Mouse (Mus musculus) forebrain, embryonic 16.5 days (tissue): ENCODE measurements around the gene Foxf1. TPM values are rescaled to one million over a fixed set of nuclear protein-coding genes. Genes with fewer than 3 reads are reported as not detected.

Experiments used
- ATAC-seq: fragments of 200-750 bp; cut with Nextera tagmentation; 2 replicates; pipeline ENCODE4 v1.8.0; 2017; ENCODE audit warnings: mild to moderate bottlenecking, moderate library complexity
- H3K27ac ChIP-seq: fragments of 300-500 bp; sonication (generic); 2 replicates; pipeline ENCODE4 v1.5.1; 2014; ENCODE audit warnings: low read length, control low read depth
- H3K27me3 ChIP-seq: fragments of 300-500 bp; sonication (generic); replicated peaks from 2 replicates; pipeline ENCODE4 v1.6.1; 2014; ENCODE audit warnings: low read length; ENCODE audit not compliant: control insufficient read depth, insufficient read depth
- H3K36me3 ChIP-seq: fragments of 300-500 bp; sonication (generic); 2 replicates; pipeline ENCODE4 v1.6.1; 2014; ENCODE audit not compliant: control insufficient read depth, insufficient read depth
- H3K4me1 ChIP-seq: fragments of 300-500 bp; sonication (generic); replicated peaks from 2 replicates; pipeline ENCODE4 v1.6.1; 2014; ENCODE audit warnings: low read length; ENCODE audit not compliant: control insufficient read depth, insufficient read depth
- H3K4me2 ChIP-seq: fragments of 300-500 bp; sonication (generic); 2 replicates; pipeline ENCODE4 v1.6.1; 2014; ENCODE audit warnings: mild to moderate bottlenecking, low read length, control low read depth
- H3K4me3 ChIP-seq: fragments of 300-500 bp; sonication (generic); replicated peaks from 2 replicates; pipeline ENCODE4 v1.5.1; 2014; ENCODE audit warnings: mild to moderate bottlenecking, low read length, control low read depth
- H3K9ac ChIP-seq: fragments of 300-500 bp; sonication (generic); replicated peaks from 2 replicates; pipeline ENCODE4 v1.6.1; 2014; ENCODE audit warnings: low read depth, low read length, control low read depth
- H3K9me3 ChIP-seq: fragments of 300-500 bp; sonication (generic); 2 replicates; pipeline ENCODE4 v1.6.1; 2016; ENCODE audit warnings: low read length; ENCODE audit not compliant: control insufficient read depth
- WGBS: fragments of 180-500 bp; shearing (Covaris S2); extraction: QIAGEN DNeasy Blood & Tissue Kit; methylation state at CpG from one replicate; pipeline ENCODE4 v1.1.7; 2014; 5-methylcytosine and 5-hydroxymethylcytosine counted together
- polyA plus RNA-seq: library from polyadenylated mRNA; unstranded; fragments of >200 nt; fragmentation: Nextera tagmentation; extraction: Ambion mirVana; gene quantifications from 2 replicates; pipeline ENCODE4 v1.2.1, GENCODE M21; 2015

Foxf1 gene
- polyA plus RNA-seq, 1 experiment from 2014 or later = 0.91 TPM

DNA sequence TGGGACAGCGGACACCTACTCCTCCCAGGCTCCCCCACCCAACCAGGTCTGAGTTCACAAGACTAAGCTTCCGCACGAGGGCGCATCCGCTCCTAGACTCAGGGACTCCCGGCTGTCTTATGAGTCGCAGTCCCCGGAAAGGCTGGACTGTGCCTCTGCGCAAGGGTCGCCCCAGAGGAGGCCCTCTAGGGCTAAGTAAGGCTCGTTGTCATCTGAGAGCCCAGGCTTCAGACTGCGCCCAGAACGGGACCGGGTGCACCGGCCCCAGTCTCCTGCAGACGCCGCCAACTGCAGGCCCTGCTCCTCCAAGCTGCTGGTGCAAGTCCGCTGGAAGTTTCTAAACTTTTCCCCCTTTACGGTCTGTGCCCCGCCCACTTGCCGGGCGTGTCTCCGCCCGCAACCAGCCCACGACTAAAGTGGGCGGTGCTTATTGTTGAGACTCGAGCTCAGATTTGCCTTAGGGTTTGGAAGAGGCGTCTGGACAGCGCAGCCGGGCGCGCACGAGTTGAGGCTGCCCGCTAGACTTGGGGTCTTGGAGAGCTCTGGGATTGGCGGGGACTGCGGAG, 41.2 kb downstream of the Foxf1 start:
- 0 out of 2 replicates have a peak, but pooled peaks cover 2% of the 10 kb centered on the region for H3K9me3 ChIP-seq
- peak overlapping the region; percentile 32 for H3K4me2 ChIP-seq
- no peaks in the 10 kb centered on the region for H3K36me3 ChIP-seq
- ATAC-seq = peak; percentile 62
- peaks cover 88% of the 10 kb centered on the region for H3K27me3 ChIP-seq
- peak overlapping the region; percentile 15; the same call in 1 of the 2 replicates for H3K4me3 ChIP-seq
- WGBS = under 1% methylated on average over 36 of the region's 36 CpGs
- no peak overlapping the region for H3K9ac ChIP-seq
- no peak overlapping the region for H3K27ac ChIP-seq
- peaks cover 21% of the 10 kb centered on the region for H3K4me1 ChIP-seq

- H3K4me2 ChIP-seq = no peak overlapping the region
- WGBS = 4% methylated on average over 6 of the region's 6 CpGs
- no peak overlapping the region for H3K4me3 ChIP-seq
Measured at GRCm38 (mm10) chr8:121126191-121126590, 42.0 kb downstream of the Foxf1 start.

DNA sequence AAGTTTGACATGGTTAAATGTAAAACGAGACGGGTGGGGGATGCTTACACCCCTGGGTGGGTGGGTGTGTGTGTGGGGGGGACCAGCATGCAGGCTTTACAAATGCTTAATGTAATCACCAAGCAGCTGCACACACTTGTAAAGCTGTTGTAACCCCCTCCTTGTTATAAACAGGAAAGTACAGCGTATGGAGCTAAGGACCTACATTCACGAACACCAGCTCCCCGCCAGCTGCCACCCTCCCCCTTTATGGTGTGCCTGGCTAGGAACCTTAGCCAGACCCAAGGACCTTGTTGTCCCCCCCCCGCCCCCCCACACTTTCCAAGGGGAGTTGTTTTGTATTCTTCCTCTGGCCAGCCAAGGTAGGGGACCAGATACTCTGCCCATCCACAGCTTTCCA, 42.5 kb downstream of the Foxf1 start:
- H3K9me3 ChIP-seq = 0 out of 2 replicates have a peak, but pooled peaks cover 2% of the 10 kb centered on the region

More at GRCm38 (mm10) chr8:121126191-121126590, 42.0 kb downstream of the Foxf1 start:
- Histone ChIP-seq H3K9ac (no peak overlapping the region), H3K9me3 (0 out of 2 replicates have a peak, but pooled peaks cover 2% of the 10 kb centered on the region), H3K36me3 (no peaks in the 10 kb centered on the region), H3K27ac (no peak overlapping the region), H3K4me1 (peaks cover 21% of the 10 kb centered on the region), H3K27me3 (peaks cover 87% of the 10 kb centered on the region)
- no peak for ATAC-seq

GRCm38 (mm10) chr8:121127291-121127701, 43.1 kb downstream of the Foxf1 start:
- no peak for ATAC-seq
- WGBS = under 1% methylated on average over 11 of the region's 11 CpGs
- no peaks in the 10 kb centered on the region for H3K36me3 ChIP-seq

More for the DNA sequence above, 42.5 kb downstream of the Foxf1 start:
- Histone ChIP-seq H3K27ac (no peak overlapping the region), H3K9ac (no peak overlapping the region), H3K4me3 (no peak overlapping the region), H3K4me2 (no peak overlapping the region), H3K36me3 (no peaks in the 10 kb centered on the region), H3K4me1 (peaks cover 21% of the 10 kb centered on the region), H3K27me3 (peaks cover 87% of the 10 kb centered on the region)
- WGBS = 2% methylated on average over 5 of the region's 6 CpGs
- no peak for ATAC-seq

DNA sequence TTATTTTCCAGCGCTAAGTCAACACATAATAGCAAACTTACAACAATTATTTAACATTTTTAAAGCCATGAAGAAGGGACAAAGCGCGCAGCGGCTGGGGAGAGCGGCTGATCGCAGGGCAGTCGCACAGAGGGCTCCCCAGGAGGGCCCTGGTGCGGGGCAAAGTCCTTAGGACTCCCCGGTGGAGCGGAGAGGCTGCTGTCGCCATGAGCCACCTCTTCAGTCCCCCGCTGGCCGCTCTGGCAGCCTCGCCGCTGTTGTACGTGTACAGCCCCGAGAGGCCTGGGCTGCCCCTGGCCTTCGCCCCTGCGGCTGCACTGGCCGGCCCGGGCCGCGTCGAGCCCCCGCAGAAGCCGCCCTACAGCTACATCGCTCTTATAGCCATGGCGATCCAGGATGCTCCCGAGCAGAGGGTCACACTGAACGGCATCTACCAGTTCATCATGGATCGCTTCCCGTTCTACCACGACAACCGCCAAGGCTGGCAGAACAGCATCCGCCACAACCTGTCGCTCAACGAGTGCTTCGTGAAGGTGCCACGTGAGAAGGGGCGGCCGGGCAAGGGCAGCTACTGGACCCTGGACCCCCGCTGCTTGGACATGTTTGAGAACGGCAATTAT, 43.7 kb downstream of the Foxf1 start, which contains the start of gene Foxl1:
Gene Foxl1, plus strand, starts transcription at position 185 of the 620 bp plus-strand sequence.
- Histone ChIP-seq H3K9ac (no peak within 1 kb of the TSS), H3K4me3 (0 out of 2 replicates have a peak within 1 kb of the TSS, but pooled peaks have one; percentile 4), H3K36me3 (no peaks in the 10 kb centered on the region), H3K27ac (no peak within 1 kb of the TSS), H3K9me3 (0 out of 2 replicates have a peak, but pooled peaks cover 2% of the 10 kb centered on the region), H3K4me2 (peak within 1 kb of the TSS; percentile 26; the same call in 1 of the 2 replicates), H3K27me3 (peaks cover 82% of the 10 kb centered on the region), H3K4me1 (peaks cover 21% of the 10 kb centered on the region)
- WGBS = 1% methylated on average over 43 of the region's 43 CpGs
- ATAC-seq = no peak

More at GRCm38 (mm10) chr8:121127291-121127701, 43.1 kb downstream of the Foxf1 start:
- peaks cover 87% of the 10 kb centered on the region for H3K27me3 ChIP-seq
- no peak overlapping the region for H3K9ac ChIP-seq
- no peak overlapping the region for H3K4me2 ChIP-seq
- H3K27ac ChIP-seq = no peak overlapping the region
- H3K4me1 ChIP-seq = peaks cover 21% of the 10 kb centered on the region
- 0 out of 2 replicates have a peak, but pooled peaks cover 2% of the 10 kb centered on the region for H3K9me3 ChIP-seq
- H3K4me3 ChIP-seq = no peak overlapping the region

DNA sequence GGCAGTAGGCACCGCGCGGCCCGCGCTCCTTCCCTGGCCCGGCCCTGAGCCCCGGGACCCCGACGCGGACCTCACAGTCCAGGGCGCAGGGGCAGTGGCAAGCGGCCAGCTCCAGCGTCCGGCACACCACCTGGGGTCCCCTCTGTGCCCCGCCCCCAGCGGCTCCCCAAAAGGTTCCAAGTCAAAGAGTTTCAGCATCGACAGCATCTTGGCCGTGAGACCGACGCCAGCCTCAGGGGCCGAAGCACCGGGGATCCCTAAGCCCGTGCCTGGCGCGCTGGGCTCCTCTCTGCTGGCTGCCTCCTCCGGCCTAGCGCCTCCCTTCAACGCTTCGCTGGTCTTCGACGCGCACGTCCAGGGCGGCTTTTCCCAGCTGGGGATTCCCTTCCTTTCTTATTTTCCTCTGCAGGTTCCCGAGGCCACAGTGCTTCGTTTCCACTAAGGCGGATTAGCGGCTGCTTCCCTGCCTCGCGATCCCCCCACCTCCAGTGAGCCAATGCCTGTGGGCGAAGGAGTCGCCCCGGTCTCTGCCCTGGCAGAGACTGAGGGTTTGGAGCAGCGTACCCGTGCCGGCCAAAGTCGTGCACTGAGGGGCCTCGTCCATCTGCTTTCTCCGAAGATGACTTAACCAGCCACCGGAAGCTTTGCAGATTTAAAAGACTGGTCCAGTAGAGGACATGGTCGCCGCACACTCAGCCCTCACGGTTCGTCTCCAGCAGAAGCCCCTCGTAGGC, 44.5 kb downstream of the Foxf1 start:
- 0 out of 2 replicates have a peak, but pooled peaks cover 2% of the 10 kb centered on the region for H3K9me3 ChIP-seq
- H3K4me3 ChIP-seq = 0 out of 2 replicates have a peak overlapping the region, but pooled peaks have one; percentile 4
- H3K27ac ChIP-seq = no peak overlapping the region
- H3K4me2 ChIP-seq = peak overlapping the region; percentile 26; the same call in 1 of the 2 replicates
- H3K36me3 ChIP-seq = no peaks in the 10 kb centered on the region
- no peak for ATAC-seq
- WGBS = under 1% methylated on average over 55 of the region's 55 CpGs
- no peak overlapping the region for H3K9ac ChIP-seq
- H3K27me3 ChIP-seq = peaks cover 74% of the 10 kb centered on the region
- H3K4me1 ChIP-seq = peaks cover 21% of the 10 kb centered on the region

GRCm38 (mm10) chr8:121129265-121129940, 45.2 kb downstream of the Foxf1 start:
- H3K27me3 ChIP-seq = peaks cover 67% of the 10 kb centered on the region
- H3K4me3 ChIP-seq = no peak overlapping the region
- no peak for ATAC-seq
- no peaks in the 10 kb centered on the region for H3K36me3 ChIP-seq
- H3K9ac ChIP-seq = no peak overlapping the region
- no peak overlapping the region for H3K4me2 ChIP-seq
- peaks cover 21% of the 10 kb centered on the region for H3K4me1 ChIP-seq
- H3K9me3 ChIP-seq = no peaks in the 10 kb centered on the region
- WGBS = 12% methylated on average over 16 of the region's 16 CpGs
- H3K27ac ChIP-seq = no peak overlapping the region

DNA sequence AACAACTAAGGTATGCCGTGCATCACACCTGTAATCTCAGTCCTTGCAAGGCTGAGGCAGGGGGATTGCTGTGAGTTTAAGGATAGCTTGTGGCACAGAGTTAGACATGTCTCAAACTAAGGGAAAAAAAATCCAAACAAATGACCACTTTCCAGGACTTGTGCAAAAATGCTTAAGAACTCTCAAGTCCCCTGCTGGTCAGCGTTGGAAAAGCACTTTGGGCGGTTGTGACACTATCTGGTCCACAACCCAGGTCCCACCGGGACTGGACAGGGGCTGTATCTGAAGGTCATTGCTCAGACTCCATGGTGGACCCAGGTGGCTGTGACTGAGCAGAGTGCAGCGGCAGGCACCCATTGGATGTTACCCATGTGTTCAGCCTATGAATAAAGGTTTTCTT, 46.3 kb downstream of the Foxf1 start:
- WGBS = 33% methylated on average over 5 of the region's 5 CpGs
- Histone ChIP-seq H3K4me1 (peaks cover 18% of the 10 kb centered on the region), H3K27me3 (peaks cover 56% of the 10 kb centered on the region), H3K4me3 (no peak overlapping the region), H3K9ac (no peak overlapping the region), H3K4me2 (no peak overlapping the region), H3K27ac (no peak overlapping the region), H3K36me3 (no peaks in the 10 kb centered on the region), H3K9me3 (no peaks in the 10 kb centered on the region)
- no peak for ATAC-seq
